Mouse (Mus musculus): ENCODE results near the gene Gm19426. TPM values are rescaled to one million over a fixed set of nuclear protein-coding genes. Genes with fewer than 3 reads are reported as not detected.

Gm19426 gene
- polyA plus RNA-seq (2016; fragmentation: Nextera tagmentation; extraction: Ambion mirVana), result 6.9 and 7.3 TPM in 2 replicates

- H3K27me3 ChIP-seq (ENCODE audit: insufficient read depth, poor library complexity, severe bottlenecking), result no peaks in the 10 kb centered on the region
- DNase-seq (ENCODE audit: low spot score), result peak; percentile 98
- peak within 1 kb of the TSS; percentile 100 for H3K27ac ChIP-seq
- peak within 1 kb of the TSS; percentile 92 for H3K4me3 ChIP-seq
- H3K4me1 ChIP-seq, result peaks cover 55% of the 10 kb centered on the region
- no peaks in the 10 kb centered on the region for H3K9me3 ChIP-seq
- 2% methylated on average over 25 of the region's 25 CpGs for WGBS
- H3K36me3 ChIP-seq, result peaks cover 25% of the 10 kb centered on the region
Measured at GRCm38 (mm10) chr2:84743561-84743960, at the start of gene Gm19426. Gene Gm19426 (minus strand): TSS chr2:84743655.

GRCm38 (mm10) chr2:84793154-84793553 lies 49.7 kb upstream of the Gm19426 start:
- peaks cover 16% of the 10 kb centered on the region for H3K4me1 ChIP-seq
- peaks cover 14% of the 10 kb centered on the region for H3K9me3 ChIP-seq
- no peak for DNase-seq (ENCODE audit: low spot score)
- H3K4me3 ChIP-seq, result no peak overlapping the region
- H3K27me3 ChIP-seq (ENCODE audit: insufficient read depth, poor library complexity, severe bottlenecking), result no peaks in the 10 kb centered on the region
- no peak overlapping the region for H3K27ac ChIP-seq
- WGBS, result 78% methylated on average over 3 of the region's 3 CpGs
- H3K36me3 ChIP-seq, result 0 out of 2 replicates have a peak, but pooled peaks cover 3% of the 10 kb centered on the region

GRCm38 (mm10) chr2:84792516-84792915 lies 49.1 kb upstream of the Gm19426 start:
- 82% methylated on average over 3 of the region's 3 CpGs for WGBS
- no peak for DNase-seq (ENCODE audit: low spot score)
- Histone ChIP-seq H3K4me3 (no peak overlapping the region), H3K27me3 (ENCODE audit: insufficient read depth, poor library complexity, severe bottlenecking) (no peaks in the 10 kb centered on the region), H3K36me3 (0 out of 2 replicates have a peak, but pooled peaks cover 3% of the 10 kb centered on the region), H3K27ac (no peak overlapping the region; the same call in 1 of the 2 replicates), H3K4me1 (peaks cover 17% of the 10 kb centered on the region), H3K9me3 (peaks cover 14% of the 10 kb centered on the region)

- WGBS, result 49% methylated on average over 9 of the region's 9 CpGs
- H3K9me3 ChIP-seq, result peaks cover 11% of the 10 kb centered on the region
- H3K36me3 ChIP-seq, result 0 out of 2 replicates have a peak, but pooled peaks cover 3% of the 10 kb centered on the region
- H3K4me1 ChIP-seq, result peaks cover 21% of the 10 kb centered on the region
- peak overlapping the region; percentile 64 for H3K27ac ChIP-seq
- no peak overlapping the region for H3K4me3 ChIP-seq
- no peaks in the 10 kb centered on the region for H3K27me3 ChIP-seq (ENCODE audit: insufficient read depth, poor library complexity, severe bottlenecking)
- no peak for DNase-seq (ENCODE audit: low spot score)
Measured at GRCm38 (mm10) chr2:84790418-84790817, 47.0 kb upstream of the Gm19426 start.

- no peak for DNase-seq (ENCODE audit: low spot score)
- Histone ChIP-seq H3K4me1 (peaks cover 39% of the 10 kb centered on the region), H3K9me3 (no peaks in the 10 kb centered on the region), H3K27me3 (ENCODE audit: insufficient read depth, poor library complexity, severe bottlenecking) (no peaks in the 10 kb centered on the region), H3K27ac (no peak overlapping the region), H3K36me3 (no peaks in the 10 kb centered on the region), H3K4me3 (no peak overlapping the region)
- WGBS, result 66% methylated on average over 3 of the region's 3 CpGs
Measured at GRCm38 (mm10) chr2:84788316-84788715, 44.9 kb upstream of the Gm19426 start.

GRCm38 (mm10) chr2:84783840-84784566 lies 40.5 kb upstream of the Gm19426 start:
- peaks cover 29% of the 10 kb centered on the region for H3K4me1 ChIP-seq
- H3K36me3 ChIP-seq, result no peaks in the 10 kb centered on the region
- H3K9me3 ChIP-seq, result no peaks in the 10 kb centered on the region
- no peaks in the 10 kb centered on the region for H3K27me3 ChIP-seq (ENCODE audit: insufficient read depth, poor library complexity, severe bottlenecking)
- 50% methylated on average over 3 of the region's 3 CpGs for WGBS
- H3K27ac ChIP-seq, result peak overlapping the region; percentile 52; the same call in 1 of the 2 replicates
- no peak for DNase-seq (ENCODE audit: low spot score)
- no peak overlapping the region for H3K4me3 ChIP-seq

GRCm38 (mm10) chr2:84783315-84783714 lies 39.9 kb upstream of the Gm19426 start:
- Histone ChIP-seq H3K36me3 (no peaks in the 10 kb centered on the region), H3K27me3 (ENCODE audit: insufficient read depth, poor library complexity, severe bottlenecking) (no peaks in the 10 kb centered on the region), H3K27ac (no peak overlapping the region), H3K9me3 (no peaks in the 10 kb centered on the region), H3K4me1 (peaks cover 26% of the 10 kb centered on the region; the same call in 1 of the 2 replicates), H3K4me3 (no peak overlapping the region)
- DNase-seq (ENCODE audit: low spot score), result no peak
- WGBS, result 60% methylated on average over 1 of the region's 1 CpGs

GRCm38 (mm10) chr2:84779210-84779609 lies 35.8 kb upstream of the Gm19426 start:
- no peak for DNase-seq (ENCODE audit: low spot score)
- Histone ChIP-seq H3K4me3 (no peak overlapping the region), H3K9me3 (no peaks in the 10 kb centered on the region), H3K27me3 (ENCODE audit: insufficient read depth, poor library complexity, severe bottlenecking) (no peaks in the 10 kb centered on the region), H3K36me3 (no peaks in the 10 kb centered on the region), H3K27ac (no peak overlapping the region), H3K4me1 (peaks cover 16% of the 10 kb centered on the region)
- 49% methylated on average over 6 of the region's 6 CpGs for WGBS

- no peaks in the 10 kb centered on the region for H3K36me3 ChIP-seq
- H3K27me3 ChIP-seq (ENCODE audit: insufficient read depth, poor library complexity, severe bottlenecking), result no peaks in the 10 kb centered on the region
- DNase-seq (ENCODE audit: low spot score), result no peak
- no peak overlapping the region for H3K4me3 ChIP-seq
- H3K4me1 ChIP-seq, result peaks cover 15% of the 10 kb centered on the region
- WGBS, result 62% methylated on average over 3 of the region's 3 CpGs
- H3K9me3 ChIP-seq, result no peaks in the 10 kb centered on the region
- no peak overlapping the region for H3K27ac ChIP-seq
Measured at GRCm38 (mm10) chr2:84777706-84778105, 34.3 kb upstream of the Gm19426 start.

GRCm38 (mm10) chr2:84775665-84776064 lies 32.2 kb upstream of the Gm19426 start:
- no peak for DNase-seq (ENCODE audit: low spot score)
- H3K4me3 ChIP-seq, result no peak overlapping the region
- WGBS, result 85% methylated on average over 6 of the region's 6 CpGs
- 0 out of 2 replicates have a peak, but pooled peaks cover 4% of the 10 kb centered on the region for H3K27me3 ChIP-seq (ENCODE audit: insufficient read depth, poor library complexity, severe bottlenecking)
- peak overlapping the region; percentile 88; the same call in 1 of the 2 replicates for H3K27ac ChIP-seq
- H3K9me3 ChIP-seq, result no peaks in the 10 kb centered on the region
- no peaks in the 10 kb centered on the region for H3K36me3 ChIP-seq
- H3K4me1 ChIP-seq, result peaks cover 15% of the 10 kb centered on the region

GRCm38 (mm10) chr2:84775241-84775640 lies 31.8 kb upstream of the Gm19426 start, which contains the start of gene Serping1:
Gene Serping1 (minus strand): TSS chr2:84775444.
- Histone ChIP-seq H3K36me3 (no peaks in the 10 kb centered on the region), H3K27me3 (ENCODE audit: insufficient read depth, poor library complexity, severe bottlenecking) (0 out of 2 replicates have a peak, but pooled peaks cover 4% of the 10 kb centered on the region), H3K4me3 (peak within 1 kb of the TSS; percentile 57), H3K27ac (peak within 1 kb of the TSS; percentile 88), H3K9me3 (no peaks in the 10 kb centered on the region), H3K4me1 (peaks cover 15% of the 10 kb centered on the region)
- no peak for DNase-seq (ENCODE audit: low spot score)
- 59% methylated on average over 9 of the region's 9 CpGs for WGBS

- DNase-seq (ENCODE audit: low spot score), result peak; percentile 87
- WGBS, result 2% methylated on average over 14 of the region's 15 CpGs
- H3K27ac ChIP-seq, result peak overlapping the region; percentile 88
- peaks cover 15% of the 10 kb centered on the region for H3K4me1 ChIP-seq
- H3K27me3 ChIP-seq (ENCODE audit: insufficient read depth, poor library complexity, severe bottlenecking), result 0 out of 2 replicates have a peak, but pooled peaks cover 4% of the 10 kb centered on the region
- no peaks in the 10 kb centered on the region for H3K36me3 ChIP-seq
- H3K4me3 ChIP-seq, result peak overlapping the region; percentile 57
- H3K9me3 ChIP-seq, result no peaks in the 10 kb centered on the region
Measured at GRCm38 (mm10) chr2:84774751-84775150, 31.3 kb upstream of the Gm19426 start.

- Histone ChIP-seq H3K4me1 (peaks cover 15% of the 10 kb centered on the region), H3K27me3 (ENCODE audit: insufficient read depth, poor library complexity, severe bottlenecking) (0 out of 2 replicates have a peak, but pooled peaks cover 4% of the 10 kb centered on the region), H3K27ac (no peak overlapping the region), H3K9me3 (no peaks in the 10 kb centered on the region), H3K36me3 (no peaks in the 10 kb centered on the region), H3K4me3 (no peak overlapping the region)
- 77% methylated on average over 5 of the region's 5 CpGs for WGBS
- DNase-seq (ENCODE audit: low spot score), result no peak
Measured at GRCm38 (mm10) chr2:84773195-84773594, 29.7 kb upstream of the Gm19426 start.
